Mouse (Mus musculus): ENCODE measurements around the gene Arhgap45.

- TF ChIP-seq USF1 (IDR thresholded peaks at IDR 0.05; ENCODE audit: low read depth): no peak
- no peak for TF ChIP-seq MAX (IDR thresholded peaks at IDR 0.05)
- TF ChIP-seq CTCF (IDR thresholded peaks at IDR 0.05; ENCODE audit: control insufficient read depth, insufficient read depth, insufficient read length): no peak
- TF ChIP-seq CEBPB (IDR thresholded peaks at IDR 0.05; ENCODE audit: low read depth): no peak
Measured at GRCm38 (mm10) chr10:79971183-79971497, 45.3 kb upstream of the Arhgap45 start.

All from C2C12 (cell line).